Mouse (Mus musculus): ENCODE data around the gene Epx. TPM values are rescaled to one million over a fixed set of nuclear protein-coding genes. Genes with fewer than 3 reads are reported as not detected.

Epx gene
- total RNA-seq, 2 experiments from 2014 or later: 5.8 to 19.8 TPM

DNA sequence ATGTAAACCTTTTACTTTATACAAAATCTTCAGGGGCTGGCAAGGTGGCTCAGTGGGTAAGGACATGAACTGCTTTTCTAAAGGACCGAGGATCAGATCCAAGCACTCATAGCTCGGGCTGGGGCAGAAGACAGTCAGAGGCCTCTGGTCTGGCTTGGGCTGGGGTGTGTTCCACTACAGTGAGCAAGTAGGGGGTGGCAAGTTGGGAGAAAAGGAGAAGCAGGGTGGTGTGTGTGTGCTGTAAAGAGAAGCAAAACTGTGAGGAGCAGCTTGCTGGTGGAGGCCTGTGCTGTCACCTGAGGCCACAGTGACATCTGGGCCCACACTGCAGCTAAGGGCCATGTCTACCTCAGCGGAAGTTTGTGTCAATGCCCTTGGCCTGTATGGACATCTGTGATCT is 33.9 kb downstream of the Epx start:
- ATAC-seq (replicated peaks; ENCODE audit: poor library complexity): no peak

DNA sequence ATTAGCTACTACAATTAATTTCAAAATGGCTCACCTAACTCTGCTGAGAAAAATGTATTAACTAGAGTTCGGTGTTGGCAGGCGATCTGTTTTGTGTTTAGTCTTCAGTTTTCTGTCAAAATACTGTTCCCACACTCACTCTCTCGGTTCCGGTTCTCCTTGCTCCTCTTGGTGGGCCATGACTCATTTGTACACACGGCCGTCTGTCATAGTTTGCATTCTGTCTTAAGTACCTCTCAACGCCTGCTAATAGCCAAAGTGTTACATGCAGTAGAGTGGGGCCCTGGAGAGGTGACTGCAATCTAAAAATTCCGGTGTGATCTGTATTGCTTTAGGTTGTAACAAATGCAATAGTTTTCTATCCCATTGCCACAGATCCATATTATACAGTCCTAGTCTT is 34.7 kb downstream of the Epx start:
- ATAC-seq (replicated peaks; ENCODE audit: poor library complexity): no peak

DNA sequence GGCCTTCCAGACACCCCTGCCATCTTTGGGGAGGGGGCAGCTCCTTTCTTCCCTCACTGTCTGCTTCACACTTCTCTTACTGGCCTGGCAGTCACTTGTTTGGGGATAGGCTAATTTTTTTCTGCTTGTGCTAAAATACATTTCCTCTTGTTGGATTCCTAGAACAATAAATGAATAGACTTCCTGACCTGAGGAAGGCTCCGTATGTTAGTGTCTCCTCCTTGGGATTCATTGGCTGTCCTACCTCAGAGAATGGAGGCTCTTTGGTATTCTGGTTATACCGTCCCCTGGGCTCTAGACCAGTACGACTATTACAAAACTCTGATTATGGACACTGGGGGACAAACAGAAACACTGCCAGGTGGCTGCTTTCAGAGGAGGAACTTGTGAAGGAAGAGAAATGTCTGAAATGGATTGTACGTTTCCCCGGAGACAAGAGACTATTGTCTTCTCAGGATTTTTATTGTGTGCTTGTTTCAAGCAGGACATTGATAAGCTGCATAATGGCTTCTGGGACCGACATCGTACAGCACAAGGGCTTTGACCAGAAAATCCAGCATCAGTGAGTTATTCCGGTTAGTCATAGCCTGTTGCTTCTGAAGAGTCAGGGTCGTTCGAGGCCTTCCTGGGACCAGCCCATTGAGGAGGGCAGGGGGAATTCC is 47.0 kb downstream of the Epx start, which contains the start of gene Lpo:
Gene Lpo (minus strand): TSS at position 51 of the 662 bp plus-strand sequence.
- ATAC-seq (replicated peaks; ENCODE audit: poor library complexity): no peak

DNA sequence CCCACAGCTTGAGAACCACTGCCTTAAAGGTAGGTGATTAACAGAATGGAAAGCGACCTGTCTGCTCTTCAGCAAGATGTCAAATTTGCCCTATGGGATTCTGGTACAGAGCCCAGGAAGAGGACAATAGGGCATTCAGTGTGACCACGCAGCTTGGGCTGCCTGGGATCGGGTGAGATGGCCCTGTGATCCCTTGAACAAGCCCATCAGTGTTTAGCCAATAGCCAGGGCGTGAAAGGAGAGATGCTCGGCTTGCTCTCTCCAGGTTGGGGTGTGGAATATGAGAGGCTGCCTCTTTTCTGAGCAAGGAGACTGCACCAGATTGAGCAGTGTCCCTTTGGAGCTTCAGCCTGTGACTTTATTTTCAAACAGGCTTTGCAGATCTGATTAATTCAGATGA is 53.8 kb downstream of the Epx start:
- no peak for ATAC-seq (replicated peaks; ENCODE audit: poor library complexity)

DNA sequence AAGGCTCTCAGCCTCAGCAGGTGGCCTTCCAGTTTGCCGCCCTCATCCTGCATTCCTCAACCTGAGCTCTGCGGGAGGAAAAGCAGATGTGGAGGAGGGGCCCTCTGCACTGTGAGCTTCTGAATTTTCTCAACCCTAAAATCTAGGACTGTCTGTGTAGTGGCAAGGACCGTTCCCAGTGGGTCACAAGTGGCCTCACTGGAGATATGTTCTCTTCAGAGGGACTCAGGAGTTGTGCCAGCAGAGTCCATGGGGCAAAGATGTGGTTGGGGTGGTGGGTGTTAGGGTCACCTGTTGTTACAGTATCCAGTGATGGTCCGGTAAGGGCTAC is 57.9 kb downstream of the Epx start:
- no peak for ATAC-seq (replicated peaks; ENCODE audit: poor library complexity)

DNA sequence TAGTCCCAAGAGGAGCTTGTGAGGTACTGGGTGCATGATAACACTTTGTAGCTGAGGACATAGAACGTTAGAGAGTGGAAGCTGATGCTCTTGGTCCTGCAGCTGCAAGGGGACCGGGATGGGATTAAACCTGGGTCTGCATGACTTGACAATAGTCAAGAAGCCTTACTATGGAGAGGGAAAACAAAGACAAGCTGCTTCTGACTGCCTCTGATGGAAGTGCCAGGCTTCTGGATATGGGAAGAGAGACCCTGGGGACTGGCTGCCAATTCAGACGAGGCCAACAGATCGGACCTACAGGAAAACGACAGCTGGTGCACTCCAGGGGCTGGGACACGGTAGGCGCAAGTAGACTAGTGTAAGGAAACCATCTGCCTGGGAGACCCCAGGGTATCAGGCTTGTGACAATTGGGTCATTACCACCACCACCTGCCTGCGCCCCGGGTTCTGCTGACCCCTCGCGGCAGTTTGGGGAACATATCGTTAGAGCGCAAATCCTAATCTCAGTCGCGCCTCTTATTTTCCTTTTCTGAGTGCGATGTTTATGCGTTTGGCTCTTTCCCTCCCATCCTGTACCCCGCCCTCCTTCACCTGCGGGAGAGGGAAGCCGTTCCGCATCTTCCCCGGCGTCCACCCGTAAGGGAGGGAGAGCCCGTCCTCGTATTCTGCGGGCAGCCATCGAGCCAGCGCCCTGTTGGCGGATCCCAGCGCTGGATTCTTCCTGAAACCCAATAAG is 58.5 kb downstream of the Epx start:
- ATAC-seq (replicated peaks; ENCODE audit: poor library complexity): peak; percentile 75

DNA sequence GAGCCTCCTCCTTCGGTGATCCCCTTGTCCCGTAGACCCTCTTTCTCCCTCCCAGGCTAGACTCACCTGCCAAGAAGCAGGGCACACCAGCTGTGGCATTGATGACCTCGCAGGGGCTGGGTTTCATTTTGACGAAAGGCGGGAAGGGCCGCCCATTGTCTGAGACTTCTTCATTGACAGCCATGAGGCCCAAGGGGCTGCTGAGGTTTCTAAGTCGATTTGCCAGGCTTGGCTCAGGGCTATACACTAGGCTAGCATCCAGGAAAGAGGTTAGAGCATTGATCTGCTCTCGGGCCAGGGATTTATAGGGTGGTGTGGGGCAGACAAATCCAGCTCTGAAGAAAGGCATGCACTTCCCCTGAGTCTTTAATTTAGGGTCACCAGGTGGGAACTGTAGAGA is 60.5 kb downstream of the Epx start:
- ATAC-seq (replicated peaks; ENCODE audit: poor library complexity): no peak

Other genes with a start within 250 kb of the Epx start
- gene Rnf43, start 212.8 kb downstream of the Epx start, total RNA-seq (2015): 3.0 and 5.1 TPM in 2 replicates
- 2.2 and 3.0 TPM in 2 replicates for gene Rnf43, start 212.8 kb downstream of the Epx start, total RNA-seq (2017)
- gene Supt4a, start 138.0 kb downstream of the Epx start, total RNA-seq (2015): 147 and 161 TPM in 2 replicates
- gene Supt4a, start 138.0 kb downstream of the Epx start, total RNA-seq (2017): 52.8 and 63.7 TPM in 2 replicates
- gene Tspoap1, start 115.0 kb downstream of the Epx start, total RNA-seq (2015): 34.1 and 38.5 TPM in 2 replicates
- gene Tspoap1, start 115.0 kb downstream of the Epx start, total RNA-seq (2017): 47.0 and 66.4 TPM in 2 replicates
- gene Mpo, start 82.0 kb downstream of the Epx start, total RNA-seq (2015): 13,257 and 15,415 TPM in 2 replicates
- gene Mpo, start 82.0 kb downstream of the Epx start, total RNA-seq (2017): 8,081 and 8,928 TPM in 2 replicates
- gene Lpo, start 47.2 kb downstream of the Epx start, total RNA-seq (2015): 0.05 TPM in 1 of 2 replicates, not detected in the other
- 0.03 TPM in 1 of 2 replicates, not detected in the other for gene Lpo, start 47.2 kb downstream of the Epx start, total RNA-seq (2017)
- gene Mks1, start 22.3 kb downstream of the Epx start, total RNA-seq (2015): 3.0 and 4.7 TPM in 2 replicates
- 5.5 and 6.0 TPM in 2 replicates for gene Mks1, start 22.3 kb downstream of the Epx start, total RNA-seq (2017)
- not detected in 2 replicates for gene Olfr462, start 16.7 kb upstream of the Epx start, total RNA-seq (2015)
- not detected in 2 replicates for gene Olfr462, start 16.7 kb upstream of the Epx start, total RNA-seq (2017)
- not detected in 2 replicates for gene Olfr463, start 21.9 kb upstream of the Epx start, total RNA-seq (2015)
- gene Olfr463, start 21.9 kb upstream of the Epx start, total RNA-seq (2017): not detected in 2 replicates
- not detected in 2 replicates for gene Olfr464, start 45.4 kb upstream of the Epx start, total RNA-seq (2015)
- not detected in 2 replicates for gene Olfr464, start 45.4 kb upstream of the Epx start, total RNA-seq (2017)
- 11.1 and 12.8 TPM in 2 replicates for gene Dynll2, start 112.0 kb upstream of the Epx start, total RNA-seq (2015)
- 9.7 and 18.0 TPM in 2 replicates for gene Dynll2, start 112.0 kb upstream of the Epx start, total RNA-seq (2017)
- 257 and 278 TPM in 2 replicates for gene Srsf1, start 171.8 kb upstream of the Epx start, total RNA-seq (2015)
- 528 and 695 TPM in 2 replicates for gene Srsf1, start 171.8 kb upstream of the Epx start, total RNA-seq (2017)
- gene Vezf1, start 192.7 kb upstream of the Epx start, total RNA-seq (2015): 37.5 and 41.8 TPM in 2 replicates
- gene Vezf1, start 192.7 kb upstream of the Epx start, total RNA-seq (2017): 16.2 and 18.8 TPM in 2 replicates
- 0.73 and 3.7 TPM in 2 replicates for gene Cuedc1, start 222.5 kb upstream of the Epx start, total RNA-seq (2015)
- 0.12 and 1.0 TPM in 2 replicates for gene Cuedc1, start 222.5 kb upstream of the Epx start, total RNA-seq (2017)

Measured in megakaryocyte progenitor cell, adult 5-6 weeks (primary cell).